Mouse (Mus musculus) CH12.LX (cell line): ENCODE data around the gene P2ry14. TPM values are rescaled to one million over a fixed set of nuclear protein-coding genes. Genes with fewer than 3 reads are reported as not detected.

Source experiments
- polyA plus RNA-seq: library from polyadenylated mRNA; unstranded; fragments of >175 nt; gene quantifications from 2 replicates; pipeline ENCODE4 v1.2.1, GENCODE M21; 2012; ENCODE audit warnings: low read depth; ENCODE audit not compliant: insufficient read length
- total RNA-seq, 2 experiments: library from RNA; depleted of rRNA; stranded (reverse); fragments of 300-350 nt in 1 of 2; fragments of >200 nt in 1 of 2; gene quantifications; 2 replicates each; pipeline ENCODE4 v1.2.3; 2012 to 2014

The P2ry14 gene
- total and polyA plus RNA-seq, 3 experiments = 0.20 to 0.34 (median 0.24) TPM

Other genes with a start within 250 kb of the P2ry14 start
- gene Med12l, start 147.8 kb downstream of the P2ry14 start, total RNA-seq (2012; rRNA removed) = 0.59 and 0.93 TPM in 2 replicates
- 1.4 and 1.5 TPM in 2 replicates for gene Med12l, start 147.8 kb downstream of the P2ry14 start, total RNA-seq (2014; rRNA removed)
- gene Med12l, start 147.8 kb downstream of the P2ry14 start, polyA plus RNA-seq = 1.8 and 2.0 TPM in 2 replicates
- gene Gpr171, start 51.8 kb downstream of the P2ry14 start, total RNA-seq (2012; rRNA removed) = 12.6 and 15.4 TPM in 2 replicates
- gene Gpr171, start 51.8 kb downstream of the P2ry14 start, total RNA-seq (2014; rRNA removed) = 59.4 and 65.8 TPM in 2 replicates
- gene Gpr171, start 51.8 kb downstream of the P2ry14 start, polyA plus RNA-seq = 18.4 and 20.9 TPM in 2 replicates
- not detected in 2 replicates for gene Gpr87, start 41.5 kb upstream of the P2ry14 start, total RNA-seq (2012; rRNA removed)
- gene Gpr87, start 41.5 kb upstream of the P2ry14 start, total RNA-seq (2014; rRNA removed) = not detected in 2 replicates
- not detected in 2 replicates for gene Gpr87, start 41.5 kb upstream of the P2ry14 start, polyA plus RNA-seq
- 0.08 and 0.38 TPM in 2 replicates for gene P2ry13, start 57.3 kb upstream of the P2ry14 start, total RNA-seq (2012; rRNA removed)
- gene P2ry13, start 57.3 kb upstream of the P2ry14 start, total RNA-seq (2014; rRNA removed) = 1.2 and 1.3 TPM in 2 replicates
- gene P2ry13, start 57.3 kb upstream of the P2ry14 start, polyA plus RNA-seq = 1.1 and 1.2 TPM in 2 replicates
- gene P2ry12, start 109.3 kb upstream of the P2ry14 start, total RNA-seq (2012; rRNA removed) = 0.30 and 0.63 TPM in 2 replicates
- gene P2ry12, start 109.3 kb upstream of the P2ry14 start, total RNA-seq (2014; rRNA removed) = 0.59 and 0.97 TPM in 2 replicates
- gene P2ry12, start 109.3 kb upstream of the P2ry14 start, polyA plus RNA-seq = 0.33 and 0.76 TPM in 2 replicates
- gene Igsf10, start 190.8 kb upstream of the P2ry14 start, total RNA-seq (2012; rRNA removed) = under 0.01 TPM in 1 of 2 replicates, not detected in the other
- gene Igsf10, start 190.8 kb upstream of the P2ry14 start, total RNA-seq (2014; rRNA removed) = not detected in 2 replicates
- gene Igsf10, start 190.8 kb upstream of the P2ry14 start, polyA plus RNA-seq = not detected in 2 replicates